Mouse (Mus musculus): ENCODE data around the gene Tubg2.

Gene Tubg2

DNA sequence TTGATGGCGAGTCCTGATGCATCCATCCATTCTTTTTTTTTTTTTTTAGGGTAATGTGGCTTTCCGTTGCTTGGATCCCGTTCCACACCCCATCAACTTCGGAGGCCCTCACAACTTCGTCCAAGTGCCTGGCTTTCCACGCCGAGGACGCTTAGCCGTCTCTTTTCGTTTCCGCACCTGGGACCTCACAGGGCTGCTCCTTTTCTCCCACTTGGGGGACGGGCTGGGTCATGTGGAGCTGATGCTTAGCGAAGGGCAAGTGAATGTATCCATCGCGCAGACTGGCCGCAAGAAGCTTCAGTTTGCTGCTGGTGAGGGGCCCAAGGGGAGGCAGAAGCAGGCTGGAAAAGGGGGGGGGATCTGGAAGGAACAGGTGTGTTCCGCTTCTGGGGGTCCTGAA is 24.6 kb downstream of the Tubg2 start:
- DNase-seq: no peak

DNA sequence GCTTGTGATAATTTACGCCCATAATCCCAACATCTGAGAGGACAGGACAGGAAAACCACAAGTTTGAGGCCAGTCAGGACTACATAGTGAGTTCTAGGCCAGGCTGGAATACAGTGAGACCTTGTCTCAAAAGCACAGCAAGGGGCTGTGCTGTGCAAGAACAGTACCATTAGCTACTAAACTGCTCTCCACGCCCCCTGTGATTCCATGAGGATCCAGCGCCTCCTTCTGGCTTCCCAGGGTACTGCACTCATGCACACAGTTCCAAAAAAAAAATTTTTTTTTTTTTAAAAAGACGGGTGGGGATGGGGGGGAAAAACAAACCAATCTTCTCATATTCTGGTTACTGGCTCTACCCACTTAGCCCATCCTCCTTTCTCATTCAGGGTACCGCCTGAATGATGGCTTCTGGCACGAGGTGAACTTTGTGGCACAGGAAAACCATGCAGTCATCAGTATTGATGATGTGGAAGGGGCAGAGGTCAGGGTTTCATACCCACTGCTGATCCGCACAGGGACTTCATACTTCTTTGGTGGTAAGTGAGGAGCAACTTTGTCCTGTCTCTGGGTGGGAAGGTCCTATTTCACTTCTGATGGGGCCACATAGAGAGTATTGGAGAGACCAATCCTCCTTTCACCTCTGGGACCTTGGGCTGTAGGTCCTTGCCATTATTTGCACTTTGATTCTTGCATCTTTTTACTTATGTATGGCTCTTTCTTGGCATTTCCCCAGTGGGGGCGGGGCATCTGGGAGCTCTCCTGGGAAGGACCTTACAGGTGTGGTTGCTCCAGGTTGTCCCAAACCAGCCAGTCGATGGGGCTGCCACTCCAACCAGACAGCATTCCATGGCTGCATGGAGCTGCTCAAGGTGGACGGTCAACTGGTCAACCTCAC is 25.4 kb downstream of the Tubg2 start:
- peak; percentile 82 for DNase-seq

DNA sequence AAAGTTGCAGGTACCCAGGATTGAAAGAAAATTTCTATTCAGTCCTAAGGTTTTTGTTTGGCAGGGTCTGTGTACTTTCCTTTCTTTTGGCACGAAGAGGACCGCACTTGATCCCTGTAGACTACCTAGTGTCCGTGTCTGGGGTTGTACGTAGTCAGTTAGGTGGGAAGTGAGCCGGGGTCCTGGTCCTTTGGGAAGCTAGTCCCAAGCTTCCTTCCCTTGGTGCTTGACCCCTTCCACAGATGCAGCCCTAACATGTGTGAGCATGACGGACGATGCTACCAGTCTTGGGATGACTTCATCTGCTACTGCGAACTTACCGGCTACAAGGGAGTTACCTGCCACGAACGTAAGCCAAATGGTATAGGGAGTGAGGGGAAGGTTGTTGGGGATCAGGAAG is 26.3 kb downstream of the Tubg2 start:
- no peak for DNase-seq

DNA sequence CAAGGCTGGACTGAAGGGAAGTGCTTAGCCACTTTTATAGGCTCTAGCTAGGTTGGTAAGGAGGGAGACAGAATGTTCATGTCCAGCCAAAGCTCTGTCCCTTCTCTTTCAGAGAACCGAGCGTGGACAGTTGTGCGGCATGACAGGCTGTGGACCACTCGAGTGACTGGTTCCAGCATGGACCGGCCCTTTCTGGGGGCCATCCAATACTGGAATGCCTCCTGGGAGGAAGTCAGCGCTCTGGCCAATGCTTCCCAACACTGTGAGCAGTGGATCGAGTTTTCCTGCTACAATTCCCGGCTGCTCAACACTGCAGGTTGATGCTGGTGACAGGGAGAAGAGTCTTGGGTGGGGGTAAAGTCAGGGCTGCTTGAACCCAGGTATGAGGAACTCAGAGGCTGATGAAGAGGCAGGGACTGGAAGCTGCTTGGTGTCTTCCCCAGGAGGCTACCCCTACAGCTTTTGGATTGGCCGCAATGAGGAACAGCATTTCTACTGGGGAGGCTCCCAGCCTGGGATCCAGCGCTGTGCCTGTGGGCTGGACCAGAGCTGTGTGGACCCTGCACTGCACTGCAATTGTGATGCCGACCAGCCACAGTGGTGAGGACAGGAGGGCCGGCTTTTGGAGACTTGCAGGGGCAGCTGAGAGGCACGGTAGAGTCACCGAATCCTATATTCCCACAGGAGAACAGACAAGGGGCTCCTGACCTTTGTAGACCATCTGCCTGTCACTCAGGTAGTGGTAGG is 27.2 kb downstream of the Tubg2 start:
- DNase-seq: no peak

DNA sequence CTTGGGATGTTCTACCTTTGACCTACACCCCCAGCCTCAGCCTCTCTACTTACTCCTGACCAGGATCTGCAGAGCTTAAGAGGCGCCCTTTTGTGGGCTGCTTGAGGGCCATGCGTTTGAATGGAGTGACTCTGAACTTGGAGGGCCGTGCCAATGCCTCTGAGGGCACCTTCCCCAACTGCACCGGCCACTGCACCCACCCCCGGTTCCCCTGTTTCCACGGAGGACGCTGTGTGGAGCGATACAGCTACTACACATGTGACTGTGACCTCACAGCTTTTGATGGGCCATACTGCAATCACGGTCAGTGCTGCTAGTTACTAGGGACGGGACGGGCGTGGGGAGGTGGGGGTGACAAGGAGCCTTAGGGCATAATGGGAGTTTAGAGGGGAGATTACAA is 29.3 kb downstream of the Tubg2 start:
- DNase-seq: no peak

DNA sequence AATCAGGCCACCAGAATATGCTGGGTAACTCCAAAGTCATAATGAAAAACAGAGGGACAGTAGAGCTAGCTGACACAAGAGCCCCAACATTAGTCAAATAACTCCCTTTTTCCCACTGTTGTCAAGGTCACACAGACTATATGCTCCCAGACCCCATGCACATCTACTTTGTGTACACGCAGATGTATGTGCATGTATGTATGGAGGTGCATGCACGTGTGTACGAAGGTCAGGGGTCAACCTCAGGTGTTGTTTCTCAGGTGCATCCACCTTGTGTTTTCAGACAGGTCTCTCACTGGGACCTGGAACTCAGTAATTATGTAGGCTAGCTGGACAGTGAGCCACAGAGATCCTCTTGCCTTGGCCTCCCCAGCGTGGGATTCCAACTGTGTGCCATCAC is 29.7 kb downstream of the Tubg2 start:
- no peak for DNase-seq

DNA sequence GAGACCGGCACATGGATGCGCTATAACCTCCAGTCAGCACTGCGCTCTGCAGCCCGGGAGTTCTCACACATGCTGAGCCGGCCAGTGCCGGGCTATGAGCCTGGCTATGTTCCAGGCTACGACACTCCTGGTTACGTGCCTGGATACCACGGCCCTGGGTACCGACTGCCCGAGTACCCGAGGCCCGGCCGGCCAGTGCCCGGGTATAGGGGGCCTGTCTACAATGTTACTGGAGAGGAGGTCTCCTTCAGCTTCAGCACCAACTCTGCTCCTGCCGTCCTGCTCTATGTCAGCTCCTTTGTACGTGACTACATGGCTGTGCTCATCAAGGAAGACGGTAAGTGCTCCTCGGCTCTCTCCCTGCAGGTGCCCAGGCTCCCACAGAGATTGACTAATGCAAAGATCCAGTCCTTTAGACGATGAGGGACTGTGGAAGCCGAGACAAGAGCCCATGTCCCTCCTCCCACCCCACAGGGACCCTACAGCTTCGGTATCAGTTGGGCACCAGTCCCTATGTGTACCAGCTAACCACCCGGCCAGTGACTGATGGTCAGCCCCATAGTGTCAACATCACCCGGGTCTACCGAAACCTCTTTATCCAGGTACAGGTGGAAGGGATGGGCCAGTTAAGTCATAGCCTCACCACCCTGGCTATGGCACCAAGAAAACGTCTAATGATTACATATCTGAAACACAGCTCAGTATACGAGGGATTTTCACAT is 31.0 kb downstream of the Tubg2 start:
- no peak for DNase-seq

DNA sequence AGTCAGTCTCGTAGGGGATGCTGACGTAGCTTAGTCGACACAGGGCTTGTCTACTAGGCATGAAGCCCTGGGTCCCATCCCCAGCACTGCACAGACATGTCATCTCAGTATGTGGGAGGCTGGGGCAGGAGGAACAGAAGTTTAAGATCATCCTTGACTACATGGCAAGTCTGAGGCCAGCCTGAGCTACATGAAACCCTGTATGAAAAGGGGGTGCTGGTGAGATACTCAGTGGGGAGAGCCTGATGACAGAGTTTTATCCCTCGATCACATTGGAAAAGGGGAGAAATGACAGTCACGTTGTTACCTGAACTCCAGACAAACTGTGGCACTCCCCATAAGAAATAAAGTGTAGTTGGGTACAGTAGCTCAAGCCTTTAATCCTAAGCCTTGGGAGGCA is 31.8 kb downstream of the Tubg2 start:
- no peak for DNase-seq

DNA sequence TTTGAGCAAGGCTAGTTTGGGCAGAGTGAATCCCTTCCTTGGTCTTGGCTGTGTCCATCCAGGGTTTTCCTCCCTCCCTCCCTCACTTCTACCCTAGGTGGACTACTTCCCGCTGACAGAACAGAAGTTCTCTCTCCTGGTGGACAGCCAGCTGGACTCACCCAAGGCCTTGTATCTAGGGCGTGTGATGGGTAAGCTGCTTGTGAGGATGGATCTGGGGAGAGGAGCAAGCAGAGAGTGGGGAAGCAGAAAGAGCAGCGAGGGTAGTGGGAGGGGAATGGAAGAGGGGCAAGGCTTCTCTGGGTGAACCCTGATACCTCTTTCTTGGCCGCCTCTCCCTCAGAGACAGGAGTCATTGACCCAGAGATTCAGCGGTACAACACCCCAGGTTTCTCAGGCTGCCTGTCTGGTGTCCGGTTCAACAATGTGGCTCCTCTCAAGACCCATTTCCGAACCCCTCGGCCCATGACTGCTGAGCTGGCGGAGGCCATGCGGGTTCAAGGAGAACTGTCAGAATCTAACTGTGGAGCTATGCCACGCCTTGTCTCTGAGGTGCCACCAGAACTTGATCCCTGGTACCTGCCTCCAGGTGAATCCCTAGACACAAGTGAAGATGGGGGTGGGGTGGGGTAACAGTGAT is 32.6 kb downstream of the Tubg2 start:
- no peak for DNase-seq

DNA sequence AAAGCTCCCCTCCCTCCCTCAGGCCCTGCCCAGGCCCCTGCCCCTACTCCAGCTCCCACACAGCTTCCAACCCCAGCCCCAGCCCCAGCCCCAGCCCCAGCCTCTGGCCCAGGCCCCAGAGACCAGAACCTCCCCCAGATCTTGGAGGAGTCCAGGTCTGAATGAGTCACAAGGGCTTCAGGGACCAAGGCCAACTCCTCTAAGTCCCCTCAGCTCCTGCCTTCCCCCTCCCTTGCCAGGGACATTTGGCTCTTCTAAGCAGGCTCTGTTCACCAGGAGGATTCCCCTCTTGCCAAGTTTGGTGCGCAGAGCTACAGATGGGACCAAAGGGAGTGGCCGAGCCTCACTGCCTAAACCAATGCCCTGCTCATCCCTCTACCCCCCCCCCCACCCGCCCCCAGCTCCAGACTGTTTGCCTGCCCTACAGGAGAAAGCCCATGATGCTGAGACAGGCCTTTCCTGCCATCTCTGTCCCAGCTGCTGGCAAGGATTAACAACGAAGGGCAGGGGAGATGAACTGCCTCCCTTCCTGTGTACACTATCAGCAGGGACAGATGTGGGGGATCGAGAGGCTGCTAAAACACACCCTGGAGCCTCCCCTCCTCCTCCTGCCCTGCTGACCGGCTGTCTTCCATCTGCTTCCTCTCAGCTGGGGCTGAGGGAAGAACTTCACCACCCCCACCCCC is 33.9 kb downstream of the Tubg2 start:
- DNase-seq: peak; percentile 69

DNA sequence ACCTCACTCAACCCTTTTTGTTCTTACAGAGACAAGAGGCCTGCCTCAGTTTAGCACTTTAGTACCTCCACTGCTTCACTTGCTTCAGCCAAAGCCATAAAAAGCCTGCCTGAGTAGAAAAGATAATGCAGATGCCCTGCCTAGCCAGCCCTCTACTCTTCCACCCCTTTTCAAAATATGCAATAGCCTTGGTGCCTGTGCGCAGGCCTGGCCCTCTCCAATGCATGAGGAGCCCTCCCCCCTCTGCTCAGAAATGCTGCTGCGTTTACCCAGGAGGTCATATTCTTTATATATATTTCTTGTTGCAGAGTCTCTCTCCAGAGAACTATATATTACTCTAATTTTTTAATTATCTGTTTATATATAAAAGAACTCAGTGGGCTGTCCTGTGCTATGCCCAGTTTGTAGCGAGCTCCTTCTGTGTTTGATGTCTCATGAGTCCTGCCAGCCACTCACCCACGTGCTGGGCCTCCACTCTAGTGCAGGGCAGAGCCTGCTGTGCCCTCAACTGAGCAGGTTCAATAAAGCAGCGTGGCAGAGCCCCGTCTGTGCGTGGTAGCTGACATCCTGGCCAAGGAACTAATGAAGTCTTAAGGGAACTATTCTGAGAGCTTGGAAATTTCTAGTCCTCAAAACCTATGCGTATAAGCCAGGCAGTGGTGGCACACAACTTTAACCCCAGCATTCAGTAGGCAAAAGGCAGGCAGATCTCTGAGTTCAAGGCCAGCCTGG is 34.6 kb downstream of the Tubg2 start:
- DNase-seq: no peak

DNA sequence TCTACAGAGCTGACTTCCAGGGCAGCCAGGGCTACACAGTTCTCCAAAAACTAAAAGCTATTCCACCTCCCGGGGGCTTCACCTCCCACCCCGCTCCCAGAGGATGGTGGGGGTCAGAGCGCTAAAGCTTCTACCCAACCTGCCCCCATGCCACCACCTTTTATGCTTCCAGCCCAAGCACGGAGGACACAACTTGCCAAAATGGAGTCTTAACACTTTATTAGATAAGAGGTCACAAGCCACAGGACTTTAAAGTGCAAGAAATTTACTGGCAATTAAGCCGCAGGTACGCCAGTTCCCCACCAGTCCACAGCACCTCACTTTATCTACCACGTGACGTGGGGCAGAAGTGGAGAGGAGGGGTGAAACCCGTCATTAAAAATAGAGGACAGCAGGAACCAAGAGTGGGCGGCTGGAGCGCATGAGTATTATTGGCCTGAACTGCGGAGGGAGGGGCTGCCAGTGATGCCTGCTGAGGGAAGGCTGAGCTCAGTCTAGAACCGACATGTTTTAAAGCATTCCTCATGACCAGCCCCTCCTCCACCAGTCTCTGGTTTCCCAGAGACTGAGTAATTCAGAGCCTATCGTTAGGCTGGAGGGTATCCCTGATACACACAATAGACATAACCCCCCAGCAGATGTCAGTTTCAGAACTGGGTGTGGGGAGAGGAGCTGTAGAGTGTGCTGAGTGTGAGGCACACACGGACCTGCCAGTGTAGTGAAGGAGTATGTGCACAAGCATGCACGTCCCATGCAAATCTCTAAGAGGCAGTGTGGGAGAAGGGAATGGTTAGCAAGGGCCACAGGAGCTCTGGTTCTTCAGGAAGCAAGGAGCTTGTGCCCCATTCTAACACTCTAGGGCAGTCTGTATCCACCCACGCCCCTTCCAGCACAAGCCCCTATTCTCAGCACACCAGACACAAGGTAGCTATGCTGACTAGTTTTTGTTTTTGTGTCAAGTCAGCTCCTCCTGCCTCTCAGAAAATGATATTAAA is 35.5 kb downstream of the Tubg2 start:
- DNase-seq: no peak

DNA sequence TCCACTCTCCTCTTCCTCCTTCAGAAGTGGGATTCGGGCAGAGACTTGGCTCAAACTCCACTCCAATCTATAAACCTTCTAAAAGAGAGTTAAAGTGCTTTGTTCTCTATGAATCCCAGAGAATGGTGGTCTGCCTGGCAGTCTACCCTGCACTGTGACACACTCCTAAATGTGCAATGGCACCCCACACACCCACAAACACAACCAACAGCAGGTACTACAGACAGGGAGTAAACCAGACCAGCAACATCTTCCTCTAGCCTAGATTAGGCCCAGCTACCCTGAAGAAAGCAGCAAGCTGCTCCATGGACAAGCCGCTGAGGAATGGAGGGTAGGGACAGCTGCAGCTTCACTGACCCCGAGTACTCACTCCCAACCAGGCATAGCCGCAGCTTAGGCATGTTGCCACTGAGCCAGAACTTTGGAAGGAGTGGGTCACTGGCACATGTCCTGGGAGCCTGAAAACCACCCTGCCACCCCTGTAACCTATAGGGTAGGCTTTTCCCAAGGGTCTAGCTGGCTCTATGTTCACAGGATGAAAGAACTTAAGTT is 36.3 kb downstream of the Tubg2 start:
- DNase-seq: no peak

DNA sequence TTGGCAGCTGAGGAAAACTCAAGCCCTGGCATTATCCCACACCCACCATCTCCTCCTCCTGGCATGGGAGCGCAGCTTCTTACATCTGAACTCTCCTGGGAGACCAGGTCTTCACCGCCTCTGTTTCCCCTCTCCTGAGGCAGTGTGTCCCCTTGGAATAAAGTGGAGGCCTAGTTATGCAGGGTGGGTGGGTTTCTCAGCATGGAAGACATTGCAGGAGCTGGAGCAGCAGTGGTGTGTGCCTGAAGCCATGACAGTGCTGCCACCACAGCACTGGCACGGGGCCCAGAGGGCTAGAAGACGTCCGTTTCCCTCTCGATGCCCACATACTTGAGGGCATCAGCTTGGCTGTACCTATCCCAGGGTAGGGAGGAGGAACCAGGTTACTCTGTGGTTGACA is 36.9 kb downstream of the Tubg2 start:
- DNase-seq: no peak

DNA sequence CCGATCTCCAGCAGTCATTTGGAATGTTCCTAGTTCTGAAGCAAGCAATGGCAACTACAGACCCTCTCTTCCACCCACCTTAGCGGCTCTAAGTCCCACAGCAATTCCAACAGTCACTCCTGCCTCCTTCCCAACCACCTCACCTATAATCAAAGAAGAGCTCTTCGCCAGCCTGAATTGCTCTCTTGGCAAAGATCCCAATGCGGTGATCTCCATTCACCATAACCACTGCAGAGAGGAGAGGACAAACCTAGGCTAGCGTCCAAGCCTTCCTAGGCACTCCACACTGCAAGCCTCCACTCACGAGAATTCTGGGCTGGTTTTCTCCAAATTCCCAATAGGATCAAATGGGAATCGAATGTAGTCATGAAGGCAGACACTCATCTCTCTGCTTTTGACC is 37.4 kb downstream of the Tubg2 start:
- DNase-seq: no peak

DNA sequence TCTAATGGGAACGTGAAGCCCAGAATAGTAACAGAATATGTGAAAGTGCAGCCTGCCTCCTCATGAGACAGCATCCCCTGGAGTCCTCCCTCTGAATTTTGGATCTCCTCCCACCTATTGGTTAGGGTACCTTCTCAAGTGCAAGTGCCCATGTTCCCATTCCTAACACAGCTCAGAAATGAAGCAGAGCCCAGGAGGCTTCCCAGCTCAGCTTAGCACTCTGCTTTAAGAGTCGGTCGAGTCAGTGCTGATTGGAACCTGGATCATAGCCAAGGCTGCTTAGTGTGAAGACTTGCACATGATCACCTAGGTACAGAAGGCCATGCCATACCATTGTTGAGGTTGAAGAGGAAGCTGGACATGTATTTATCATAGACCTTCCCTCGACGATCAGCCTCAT is 38.4 kb downstream of the Tubg2 start:
- DNase-seq: no peak

DNA sequence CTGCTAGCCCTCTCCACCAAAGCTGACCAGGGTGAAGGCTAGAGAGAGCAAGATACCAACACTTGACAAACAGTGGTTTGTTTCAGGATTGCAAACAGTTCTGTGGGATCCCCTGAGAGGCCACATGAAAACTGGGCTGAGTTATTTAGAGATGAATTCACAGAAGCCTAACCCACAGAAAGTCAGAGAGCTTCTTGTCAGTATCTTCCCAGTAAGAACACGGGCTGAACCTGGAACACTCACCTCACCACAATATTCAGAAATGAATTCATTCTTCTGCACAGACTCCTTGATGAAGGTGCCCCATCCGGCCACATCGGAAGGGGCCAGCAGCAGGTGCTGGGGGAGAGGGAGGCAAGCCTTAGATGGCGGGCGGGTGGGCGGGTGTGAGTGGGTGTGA is 38.9 kb downstream of the Tubg2 start:
- no peak for DNase-seq

DNA sequence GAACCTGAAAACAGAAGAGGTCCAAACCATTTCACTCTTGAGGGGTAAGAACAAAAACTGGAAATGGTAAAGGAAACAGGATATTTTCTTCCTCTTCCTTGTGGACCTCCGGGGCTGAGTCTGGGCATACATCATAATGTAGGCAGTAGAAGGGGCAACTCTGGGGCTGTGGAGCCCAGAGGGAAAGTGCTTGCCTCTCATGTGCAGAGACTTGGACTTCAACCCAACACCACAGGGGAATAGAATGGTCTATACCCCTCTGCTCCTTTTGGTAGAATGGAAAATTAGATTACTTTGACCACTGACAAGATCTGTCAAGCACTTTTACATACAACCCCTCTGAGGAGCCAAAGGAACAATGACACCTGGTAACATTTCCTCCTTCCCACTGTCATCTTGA is 39.4 kb downstream of the Tubg2 start:
- DNase-seq: no peak

DNA sequence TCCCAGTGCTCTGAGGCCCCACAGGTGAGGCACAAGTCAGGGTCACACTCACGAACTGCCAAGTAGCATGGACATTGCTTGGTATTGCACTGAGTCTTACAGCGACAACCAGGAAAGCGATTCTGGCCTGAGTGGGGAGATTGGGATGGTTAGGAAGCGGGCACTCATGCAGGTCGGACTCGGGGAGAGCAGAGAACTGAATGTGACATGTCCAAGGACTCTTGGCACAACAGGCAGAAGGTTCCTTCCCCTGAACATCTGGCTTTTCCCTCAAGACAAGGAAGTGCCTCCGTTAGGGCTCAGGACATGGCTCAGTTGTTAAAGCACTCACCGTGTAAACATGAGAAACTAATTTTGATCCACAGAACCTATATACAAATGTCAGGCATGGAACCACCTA is 39.9 kb downstream of the Tubg2 start:
- DNase-seq: no peak

DNA sequence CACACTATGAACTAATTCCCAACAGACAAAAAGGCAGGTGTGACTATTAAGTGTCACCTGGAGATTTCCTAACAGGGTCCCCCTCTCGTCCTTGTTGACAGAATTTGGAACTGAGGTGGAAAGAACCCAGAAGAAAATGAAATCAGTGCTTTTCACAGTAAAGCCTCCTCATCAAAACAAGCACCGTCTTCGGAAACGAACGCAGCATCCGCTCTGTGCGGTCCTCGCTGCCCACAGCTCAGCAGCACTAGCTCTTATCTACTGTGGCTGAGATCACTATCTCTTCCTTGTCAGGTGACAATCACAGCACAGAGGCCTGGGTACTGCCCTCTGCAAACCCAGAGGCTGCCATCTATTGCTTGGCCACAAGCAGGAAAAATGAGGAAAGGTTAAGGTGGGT is 40.5 kb downstream of the Tubg2 start:
- DNase-seq: no peak
